Comparison of ENCODE assay signal across 21 mouse cellular contexts in genomic region chr6:51150066-51150465, GRCm38 (mm10).
DNase-seq lines count a peak whose midpoint lies in the region; ATAC-seq and TF ChIP-seq lines count a peak whose summit lies in the region.
"Had no signal": no experiment of that assay in that cellular context is flagged by ENCODE, and none has a peak within 500 bp of the region (broad histone marks: within the 10 kb centered on the region; RNA-seq: fewer than 3 reads in every experiment).

No protein-coding gene starts in this region.

- no peaks in the 10 kb centered on the region for H3K9me3 ChIP-seq in stomach, postnatal 0 days (ENCODE audit: control insufficient read depth, low read length)
- H3K9me3 ChIP-seq in midbrain, embryonic 15.5 days: no peaks in the 10 kb centered on the region
- H3K9me3 ChIP-seq: forebrain, embryonic 12.5 days; limb, embryonic 10.5 days; liver, embryonic 15.5 days had no signal

- H3K4me3 ChIP-seq in gastrocnemius, adult 2 months: no peak overlapping the region
- no peak overlapping the region for H3K4me3 ChIP-seq in stomach, postnatal 0 days (ENCODE audit: low read depth, low read length)
- H3K4me3 ChIP-seq in midbrain, embryonic 15.5 days: no peak overlapping the region
- H3K4me3 ChIP-seq: forebrain, embryonic 12.5 days; limb, embryonic 10.5 days; liver, embryonic 15.5 days had no signal

- no peaks in the 10 kb centered on the region for H3K27me3 ChIP-seq in stomach, postnatal 0 days (ENCODE audit: control insufficient read depth, insufficient read depth, low read length)
- no peaks in the 10 kb centered on the region for H3K27me3 ChIP-seq in midbrain, embryonic 15.5 days (replicated peaks)
- H3K27me3 ChIP-seq: liver, embryonic 15.5 days; Patski had no signal

- no peak for DNase-seq in gastrocnemius, adult 2 months
- DNase-seq in gastrocnemius, postnatal 4 days (ENCODE audit: low spot score in 2 of 2): no peak
- peak; percentile 46 to 56 for DNase-seq in heart, postnatal 10 days
- no peak for DNase-seq in heart, postnatal 4 days
- peak; percentile 70 for DNase-seq in skeletal muscle tissue, adult 2 months (ENCODE audit: low read depth, low spot score)
- no peak for DNase-seq in stomach, postnatal 0 days (ENCODE audit: low spot score)
- DNase-seq: adrenal gland, adult 2 months; cerebellum, adult 11-12 months; cerebellum, postnatal 10 days; kidney, adult 9 months; kidney, postnatal 14 days; liver; spleen, adult 18-20 months had no signal

- intact Hi-C loops in gastrocnemius, adult 2 months (cut with DNase I): no loop called here
- intact Hi-C loops in heart, postnatal 10 days (cut with DNase I): loop anchor here (5.0 kb wide), 1 partner anchor 48 kb away; no protein-coding TSS in a partner anchor

- no peak overlapping the region for H3K4me2 ChIP-seq in stomach, postnatal 0 days (replicated peaks; ENCODE audit: low read depth)
- H3K4me2 ChIP-seq in midbrain, embryonic 15.5 days: no peak overlapping the region
- H3K4me2 ChIP-seq: forebrain, embryonic 12.5 days; liver, embryonic 15.5 days; midbrain, embryonic 11.5 days had no signal

- H3K36me3 ChIP-seq in stomach, postnatal 0 days (ENCODE audit: control insufficient read depth, insufficient read depth, low read length): no peaks in the 10 kb centered on the region
- H3K36me3 ChIP-seq in midbrain, embryonic 15.5 days (replicated peaks): no peaks in the 10 kb centered on the region
- H3K36me3 ChIP-seq: forebrain, embryonic 12.5 days; limb, embryonic 10.5 days; liver, embryonic 15.5 days had no signal

- ATAC-seq in stomach, postnatal 0 days (ENCODE audit: low FRiP score, low TSS enrichment): peak; percentile 45; the same call in 1 of the 2 replicates
- no peak for ATAC-seq in midbrain, embryonic 15.5 days (replicated peaks)
- ATAC-seq: hindbrain, postnatal 0 days; intestine, embryonic 16.5 days; Patski had no signal

- H3K9ac ChIP-seq in stomach, postnatal 0 days (ENCODE audit: low read length): no peak overlapping the region
- H3K9ac ChIP-seq in midbrain, embryonic 15.5 days: no peak overlapping the region
- H3K9ac ChIP-seq: forebrain, embryonic 12.5 days; liver, embryonic 15.5 days had no signal

- H3K27ac ChIP-seq in gastrocnemius, adult 2 months: peak overlapping the region; percentile 49; the same call in 1 of the 2 replicates
- no peak overlapping the region for H3K27ac ChIP-seq in stomach, postnatal 0 days (replicated peaks)
- H3K27ac ChIP-seq in midbrain, embryonic 15.5 days: no peak overlapping the region
- H3K27ac ChIP-seq: forebrain, embryonic 12.5 days; hindbrain, postnatal 0 days; limb, embryonic 10.5 days; liver, embryonic 15.5 days had no signal

- H3K4me1 ChIP-seq in stomach, postnatal 0 days (replicated peaks; ENCODE audit: control insufficient read depth, insufficient read depth): no peaks in the 10 kb centered on the region
- no peaks in the 10 kb centered on the region for H3K4me1 ChIP-seq in midbrain, embryonic 15.5 days
- H3K4me1 ChIP-seq: liver, embryonic 15.5 days had no signal

- TF ChIP-seq CTCF in gastrocnemius, adult 2 months (IDR thresholded peaks at IDR 0.05): no peak
- TF ChIP-seq CTCF in stomach, postnatal 0 days (IDR thresholded peaks at IDR 0.05; ENCODE audit: low read depth): no peak

- no peak for TF ChIP-seq EP300 in stomach, postnatal 0 days (optimal IDR thresholded peaks at IDR 0.05)

- WGBS in stomach, postnatal 0 days: 60% methylated on average over 2 of the region's 2 CpGs
- WGBS in midbrain, embryonic 15.5 days: 97% methylated on average over 2 of the region's 2 CpGs

Comparison
In these comparisons a context has a peak if more than half of its experiments do, and no peak if none do; other contexts are left out.
1. DNase-seq: peak in heart, postnatal 10 days (2 of 2) and skeletal muscle tissue, adult 2 months (single experiment); none in gastrocnemius, adult 2 months (single experiment), gastrocnemius, postnatal 4 days (0 of 2), heart, postnatal 4 days (single experiment) and stomach, postnatal 0 days (single experiment).